Mouse (Mus musculus) stomach, postnatal 0 days (tissue): Measurements from ENCODE around the gene Tnr.

ENCODE experiments used
- CTCF ChIP-seq: IDR thresholded peaks from 2 replicates; pipeline ENCODE4 v1.5.1; 2016; ENCODE audit warnings: antibody characterized with exemption, low read depth, mild to moderate bottlenecking, moderate library complexity
- EP300 ChIP-seq: optimal IDR thresholded peaks from 2 replicates; pipeline ENCODE3; 2016; ENCODE audit warnings: antibody characterized with exemption

DNA sequence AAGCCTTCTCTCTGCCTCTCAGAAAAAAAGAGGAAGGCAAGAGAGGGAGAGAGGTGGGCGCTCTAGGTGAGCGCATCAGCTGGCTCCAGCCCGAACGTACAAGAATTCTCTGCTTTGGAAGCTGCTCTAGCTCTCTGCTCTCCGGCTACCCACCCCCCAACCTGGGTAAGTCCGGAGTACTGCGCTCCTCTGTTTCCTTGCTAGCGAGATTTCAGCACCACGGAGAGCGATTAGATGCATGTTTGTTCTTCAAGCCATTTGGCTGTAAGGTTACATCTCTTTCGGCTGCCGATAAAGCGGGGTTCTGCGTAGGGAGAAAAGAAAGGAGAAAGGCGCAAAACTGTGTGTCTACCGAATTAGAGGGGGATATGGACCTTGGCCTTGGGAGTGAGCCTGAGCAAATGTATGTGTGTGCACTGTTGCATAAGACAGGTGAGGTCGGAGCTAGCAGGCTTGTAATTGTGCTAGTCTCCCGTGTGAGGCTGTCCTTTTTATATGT lies 531 bp downstream of the Tnr start:
- TF ChIP-seq CTCF = peak; percentile 15; the same call in 1 of the 2 replicates
- no peak for TF ChIP-seq EP300
